Mouse (Mus musculus) megakaryocyte, embryonic 14.5 days (primary cell): Measurements from ENCODE around the gene Ptgs2.

Experiments used
- FLI1 ChIP-seq: IDR thresholded peaks from 2 replicates; pipeline ENCODE4 v1.6.1; 2012; ENCODE audit warnings: low read length, inconsistent platforms, mixed read lengths
- GATA1 ChIP-seq: IDR thresholded peaks from 3 replicates; pipeline ENCODE4 v1.6.1; 2012; ENCODE audit warnings: mixed read lengths, low read length, inconsistent platforms, borderline replicate concordance

GRCm38 (mm10) chr1:150097721-150098120 is 2.1 kb upstream of the Ptgs2 start:
- TF ChIP-seq GATA1 (no peak), FLI1 (no peak)
